Mouse (Mus musculus) liver, adult 2 months (tissue): ENCODE data around the gene Proser3.

Experiments used
- CTCF ChIP-seq: fragments of 200-500 bp; IDR thresholded peaks from 2 replicates; pipeline ENCODE4 v1.5.1; 2011; ENCODE audit warnings: low read depth, low read length, control low read depth
- POLR2A ChIP-seq: fragments of 200-500 bp; IDR thresholded peaks from 2 replicates; pipeline ENCODE4 v1.6.1; 2011; ENCODE audit warnings: low read length, control low read depth; ENCODE audit not compliant: insufficient read depth; ENCODE audit errors: extremely low read depth

DNA sequence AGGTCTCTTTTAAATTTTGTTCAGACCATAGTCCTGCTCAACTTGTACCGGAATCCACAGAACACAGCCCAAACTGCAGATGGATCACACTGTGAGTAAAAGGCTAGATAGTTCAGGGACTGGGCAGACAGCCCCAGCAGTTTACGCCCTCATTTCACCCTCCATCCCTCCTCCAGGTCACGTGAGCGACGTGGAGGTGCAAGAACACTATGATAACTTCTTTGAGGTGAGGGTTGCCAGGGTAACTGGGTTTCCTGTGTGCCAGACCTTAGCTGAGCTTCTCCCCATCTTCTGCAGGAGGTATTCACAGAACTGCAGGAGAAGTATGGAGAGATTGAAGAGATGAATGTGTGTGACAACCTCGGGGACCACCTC, 11.8 kb upstream of the Proser3 start:
- TF ChIP-seq CTCF = no peak
- no peak for TF ChIP-seq POLR2A
